Mouse (Mus musculus) heart, postnatal 0 days (tissue): ENCODE results near the gene Abhd8.

Experiments
- CTCF ChIP-seq: IDR thresholded peaks from 2 replicates; pipeline ENCODE4 v1.5.1; 2016; ENCODE audit warnings: antibody characterized with exemption, control low read depth, low read depth
- EP300 ChIP-seq: IDR thresholded peaks from 2 replicates; pipeline ENCODE4 v1.6.1; 2016; ENCODE audit warnings: antibody characterized with exemption, low read depth

DNA sequence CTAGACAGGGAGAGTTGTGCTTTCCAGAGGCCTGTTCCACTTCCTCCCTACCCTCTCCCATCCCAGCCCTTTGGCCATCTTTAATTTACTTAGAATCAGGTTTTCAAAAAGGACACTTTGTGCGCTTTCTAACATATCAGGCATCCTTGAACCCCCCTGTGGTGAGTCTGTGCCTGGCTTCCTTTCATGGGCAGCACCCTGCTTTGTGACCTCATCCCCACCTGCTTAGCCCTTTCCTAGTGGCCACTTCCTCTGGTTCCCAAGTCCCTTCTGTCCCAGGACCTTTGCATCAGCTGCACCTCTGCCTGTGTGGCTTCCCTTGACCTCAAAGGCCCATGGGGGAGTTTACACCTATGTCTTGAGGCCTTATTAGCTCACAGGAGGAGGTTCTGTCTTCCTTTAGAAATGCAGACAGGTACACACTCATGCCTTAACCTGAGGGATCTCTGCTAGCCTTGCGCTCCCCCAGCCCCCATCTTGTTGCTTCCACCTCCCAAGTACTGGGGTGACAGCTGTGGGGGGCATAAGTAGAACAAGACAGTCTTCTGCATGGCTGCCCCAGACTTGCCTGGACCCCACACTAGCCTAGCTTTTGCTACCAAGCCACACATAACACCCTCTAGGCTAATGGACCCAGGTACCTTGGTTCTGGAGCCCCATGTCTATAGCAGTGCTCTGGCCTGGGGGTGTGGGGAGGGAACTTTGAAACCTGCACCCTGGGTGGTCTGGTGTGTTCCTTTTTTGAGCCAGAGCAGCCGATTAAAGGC is 6.9 kb upstream of the Abhd8 start:
- TF ChIP-seq CTCF (no peak), EP300 (no peak)
